Mouse (Mus musculus): Measurements from ENCODE around the gene Zfp808. TPM values are rescaled to one million over a fixed set of nuclear protein-coding genes. Genes with fewer than 3 reads are reported as not detected.
"Not testable (repeated sequence)": the region's sequence is repeated elsewhere in the genome, so short reads cannot be mapped to it uniquely, and the experiment has no call there.

Gene Zfp808
- polyA plus RNA-seq (2015; fragmentation: Nextera tagmentation; extraction: Ambion mirVana), result 8.5 and 11.1 TPM in 2 replicates

GRCm38 (mm10) chr13:62129432-62130171 is at the start of gene Zfp808:
Zfp808 (plus strand) TSS chr13:62129886.
- Histone ChIP-seq H3K9ac (peak within 1 kb of the TSS; percentile 79), H3K27ac (peak within 1 kb of the TSS; percentile 82), H3K4me3 (replicated peaks) (peak within 1 kb of the TSS; percentile 76), H3K4me2 (peak within 1 kb of the TSS; percentile 61)
- peak; percentile 98 for ATAC-seq (ENCODE audit: low read depth)
- H3K4me1 ChIP-seq (replicated peaks); H3K27me3 ChIP-seq; H3K9me3 ChIP-seq (replicated peaks); H3K36me3 ChIP-seq: not testable (repeated sequence)
- 6% methylated on average over 20 of the region's 21 CpGs for WGBS (ENCODE audit: insufficient replicate concordance)
- DNase-seq, result peak; percentile 54

- not testable (repeated sequence) for H3K27me3 ChIP-seq; H3K9ac ChIP-seq; H3K4me2 ChIP-seq; H3K9me3 ChIP-seq (replicated peaks); DNase-seq; H3K36me3 ChIP-seq; H3K4me1 ChIP-seq (replicated peaks); ATAC-seq (ENCODE audit: low read depth); H3K4me3 ChIP-seq (replicated peaks); H3K27ac ChIP-seq
- WGBS (ENCODE audit: insufficient replicate concordance), result 53% methylated on average over 4 of the region's 4 CpGs
Observed at GRCm38 (mm10) chr13:62098786-62099185, 30.9 kb upstream of the Zfp808 start.

- H3K4me2 ChIP-seq; H3K9me3 ChIP-seq (replicated peaks); H3K27ac ChIP-seq; ATAC-seq (ENCODE audit: low read depth); H3K36me3 ChIP-seq; H3K4me3 ChIP-seq (replicated peaks); DNase-seq; H3K27me3 ChIP-seq; H3K4me1 ChIP-seq (replicated peaks); H3K9ac ChIP-seq: not testable (repeated sequence)
- WGBS (ENCODE audit: insufficient replicate concordance), result 77% methylated on average over 4 of the region's 4 CpGs
Observed at GRCm38 (mm10) chr13:62099454-62099853, 30.2 kb upstream of the Zfp808 start.

GRCm38 (mm10) chr13:62102368-62102767 is 27.3 kb upstream of the Zfp808 start:
- DNase-seq; H3K4me3 ChIP-seq (replicated peaks); H3K9ac ChIP-seq; H3K4me2 ChIP-seq; H3K27me3 ChIP-seq; H3K27ac ChIP-seq; H3K9me3 ChIP-seq (replicated peaks); H3K36me3 ChIP-seq; ATAC-seq (ENCODE audit: low read depth); H3K4me1 ChIP-seq (replicated peaks): not testable (repeated sequence)
- 50% methylated on average over 1 of the region's 1 CpGs for WGBS (ENCODE audit: insufficient replicate concordance)

GRCm38 (mm10) chr13:62115861-62116260 is 13.8 kb upstream of the Zfp808 start:
- H3K9ac ChIP-seq; H3K4me3 ChIP-seq (replicated peaks); H3K36me3 ChIP-seq; H3K27me3 ChIP-seq; H3K27ac ChIP-seq; H3K9me3 ChIP-seq (replicated peaks); DNase-seq; H3K4me1 ChIP-seq (replicated peaks); H3K4me2 ChIP-seq; ATAC-seq (ENCODE audit: low read depth): not testable (repeated sequence)
- WGBS (ENCODE audit: insufficient replicate concordance), result 19% methylated on average over 2 of the region's 2 CpGs

GRCm38 (mm10) chr13:62121578-62121977 is 8.1 kb upstream of the Zfp808 start:
- H3K4me2 ChIP-seq; H3K4me3 ChIP-seq (replicated peaks); ATAC-seq (ENCODE audit: low read depth); H3K9me3 ChIP-seq (replicated peaks); H3K36me3 ChIP-seq; H3K27ac ChIP-seq; DNase-seq; H3K27me3 ChIP-seq; H3K9ac ChIP-seq; H3K4me1 ChIP-seq (replicated peaks): not testable (repeated sequence)
- WGBS (ENCODE audit: insufficient replicate concordance), result 36% methylated on average over 1 of the region's 1 CpGs

GRCm38 (mm10) chr13:62181835-62182755 is 52.4 kb downstream of the Zfp808 start:
- H3K9me3 ChIP-seq (replicated peaks); H3K4me1 ChIP-seq (replicated peaks); H3K4me2 ChIP-seq; H3K27ac ChIP-seq; H3K27me3 ChIP-seq; H3K36me3 ChIP-seq; DNase-seq; H3K4me3 ChIP-seq (replicated peaks); H3K9ac ChIP-seq; ATAC-seq (ENCODE audit: low read depth): not testable (repeated sequence)
- WGBS (ENCODE audit: insufficient replicate concordance), result 51% methylated on average over 2 of the region's 2 CpGs

- Histone ChIP-seq H3K9me3 (replicated peaks) (no peaks in the 10 kb centered on the region), H3K36me3 (no peaks in the 10 kb centered on the region), H3K4me2 (no peak overlapping the region), H3K9ac (no peak overlapping the region), H3K4me3 (replicated peaks) (no peak overlapping the region), H3K27me3 (no peaks in the 10 kb centered on the region), H3K4me1 (replicated peaks) (no peaks in the 10 kb centered on the region), H3K27ac (no peak overlapping the region)
- ATAC-seq (ENCODE audit: low read depth), result no peak
- WGBS (ENCODE audit: insufficient replicate concordance), result 31% methylated on average over 3 of the region's 3 CpGs
- DNase-seq, result no peak
Observed at GRCm38 (mm10) chr13:62245264-62245663, 115.6 kb downstream of the Zfp808 start.

GRCm38 (mm10) chr13:62255226-62255625 is 125.5 kb downstream of the Zfp808 start:
- not testable (repeated sequence) for H3K4me1 ChIP-seq (replicated peaks); DNase-seq; H3K36me3 ChIP-seq; H3K4me3 ChIP-seq (replicated peaks); H3K27ac ChIP-seq; H3K9ac ChIP-seq; H3K27me3 ChIP-seq; ATAC-seq (ENCODE audit: low read depth); H3K4me2 ChIP-seq
- 0 out of 2 replicates have a peak, but pooled peaks cover 12% of the 10 kb centered on the region for H3K9me3 ChIP-seq (replicated peaks)
- WGBS (ENCODE audit: insufficient replicate concordance), result 66% methylated on average over 9 of the region's 9 CpGs

- Histone ChIP-seq H3K27ac (no peak overlapping the region), H3K4me3 (replicated peaks) (no peak overlapping the region), H3K9ac (no peak overlapping the region), H3K36me3 (no peaks in the 10 kb centered on the region), H3K27me3 (no peaks in the 10 kb centered on the region), H3K9me3 (replicated peaks) (peaks cover 19% of the 10 kb centered on the region), H3K4me2 (no peak overlapping the region), H3K4me1 (replicated peaks) (no peaks in the 10 kb centered on the region)
- WGBS (ENCODE audit: insufficient replicate concordance), result 54% methylated on average over 4 of the region's 4 CpGs
- ATAC-seq (ENCODE audit: low read depth) (no peak), DNase-seq (no peak)
Observed at GRCm38 (mm10) chr13:62263392-62263791, 133.7 kb downstream of the Zfp808 start.

All from liver, embryonic 13.5 days (tissue).